Mouse (Mus musculus) hindlimb bud, embryonic 11.5 days (tissue): ENCODE measurements at regions not wholly inside any gene's neighbourhood (a gene's known extent, or its start where the extent isn't known, plus 50 kb on each side); places are given as distances from the start of the nearest gene placed in this dataset.
"Not testable (repeated sequence)": the region's sequence is repeated elsewhere in the genome, so short reads cannot be mapped to it uniquely, and the experiment has no call there.

ENCODE experiments used
- DNase-seq: peaks from one replicate; pipeline ENCODE4 v3.0.0-alpha.2; 2012; ENCODE audit warnings: low read depth, low spot score; ENCODE audit errors: extremely low spot score

DNA sequence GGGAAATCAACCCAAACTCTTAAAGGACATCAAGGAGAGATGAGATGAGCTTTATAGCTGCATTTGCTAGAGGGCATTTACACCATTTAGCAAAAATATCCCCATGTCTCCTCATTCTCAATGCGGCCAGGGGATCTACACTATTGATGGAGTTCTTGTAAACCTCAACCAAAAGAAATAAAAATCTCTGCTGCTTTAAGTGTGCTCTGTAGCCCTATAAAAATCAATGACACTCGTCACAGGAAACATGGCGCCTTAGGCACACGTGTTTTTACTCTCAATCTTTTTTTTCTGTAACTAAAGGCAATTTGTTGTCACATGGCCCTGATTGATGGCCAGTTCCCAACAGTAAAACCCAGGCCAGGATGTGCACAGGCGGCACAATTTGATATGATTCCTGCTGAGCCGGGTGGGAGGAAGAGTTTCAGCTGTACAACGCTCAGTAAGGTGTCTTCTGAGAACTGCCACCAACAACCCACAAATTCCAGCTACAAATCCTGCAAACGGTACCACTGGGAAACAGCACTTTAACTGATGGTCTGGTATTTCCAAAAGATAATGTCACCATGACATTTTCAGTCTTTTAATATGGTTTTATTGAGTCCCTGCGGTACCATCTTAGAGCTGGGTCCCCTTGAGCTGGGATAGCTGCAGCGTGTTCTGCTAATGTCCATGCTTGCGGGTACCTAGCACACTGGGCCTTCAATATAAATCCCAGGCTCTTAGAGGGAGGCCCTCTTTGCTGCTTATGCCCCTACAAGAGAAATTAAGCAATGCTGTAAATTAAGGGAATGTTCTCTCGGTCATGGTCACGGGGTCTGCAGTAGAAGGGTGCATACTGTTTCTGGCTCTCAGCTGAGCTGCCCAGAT lies 78.8 kb downstream of the Tpbg start:
- DNase-seq = no peak

DNA sequence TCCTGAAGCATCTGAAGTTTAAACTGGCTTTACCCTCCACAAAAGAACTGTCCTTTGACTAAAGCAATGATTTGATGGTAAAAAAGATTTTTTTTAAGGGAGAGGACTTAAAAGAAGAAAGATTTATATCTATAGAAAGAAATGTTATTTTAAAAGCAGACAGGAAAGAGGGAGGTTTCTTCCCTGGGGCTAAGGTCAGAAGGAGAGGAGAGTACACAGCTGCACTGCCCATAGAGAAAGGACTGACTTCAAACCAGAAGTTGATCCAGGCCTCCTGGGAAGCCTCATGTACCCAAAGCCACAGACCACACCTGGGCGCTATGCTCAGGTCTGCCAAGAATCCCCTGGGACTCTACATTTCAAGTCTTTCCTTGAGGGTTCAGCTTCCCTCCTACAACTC lies 83.1 kb downstream of the Tpbg start:
- no peak for DNase-seq

DNA sequence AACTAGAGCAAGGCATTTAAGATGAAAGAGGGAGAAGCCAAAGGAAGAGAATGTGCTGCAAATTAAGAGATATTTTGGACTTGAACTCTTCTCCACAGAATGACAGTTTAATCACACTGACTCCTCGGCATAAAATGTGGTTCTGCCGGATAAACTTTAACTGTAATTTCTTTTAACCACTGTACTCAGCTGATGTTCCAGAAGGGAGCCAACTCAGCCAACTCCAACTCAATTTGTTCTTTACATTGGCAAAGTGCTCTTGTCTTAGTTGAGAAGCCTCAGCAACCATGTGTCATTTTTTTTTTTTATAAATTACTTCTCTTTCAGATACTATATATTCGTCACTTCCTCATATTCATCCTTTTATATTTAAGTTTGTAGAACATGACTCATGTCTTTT lies 90.0 kb downstream of the Tpbg start:
- no peak for DNase-seq

DNA sequence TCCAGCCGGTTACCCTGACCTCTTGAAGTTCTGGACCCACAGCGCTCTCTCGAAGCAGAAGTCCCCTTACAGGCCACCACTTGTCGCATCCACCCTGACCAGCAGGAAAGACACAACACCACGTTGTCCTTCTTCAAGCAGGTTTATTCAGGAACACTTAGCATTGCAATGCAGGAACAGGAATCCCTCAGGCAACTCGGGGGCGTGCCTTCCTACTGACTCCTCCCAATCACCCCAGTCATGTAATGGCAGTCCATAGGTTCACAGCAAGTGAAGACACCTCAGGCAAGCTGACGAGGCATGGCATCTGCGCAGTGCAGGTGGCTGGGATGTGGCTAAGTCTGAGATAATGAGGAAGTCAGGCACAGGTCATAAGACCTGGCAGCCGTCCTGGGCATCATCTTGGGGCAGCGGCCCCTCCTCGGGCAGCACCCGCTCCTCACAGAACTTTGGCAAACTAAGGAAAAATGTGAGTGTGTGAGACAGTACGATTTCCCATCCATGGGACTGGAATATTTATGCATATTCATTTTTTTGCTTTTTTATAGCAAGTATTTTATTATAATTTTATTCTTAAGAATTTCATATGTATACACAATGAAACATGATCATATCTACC lies 101.0 kb downstream of the Tpbg start:
- DNase-seq = not testable (repeated sequence)

DNA sequence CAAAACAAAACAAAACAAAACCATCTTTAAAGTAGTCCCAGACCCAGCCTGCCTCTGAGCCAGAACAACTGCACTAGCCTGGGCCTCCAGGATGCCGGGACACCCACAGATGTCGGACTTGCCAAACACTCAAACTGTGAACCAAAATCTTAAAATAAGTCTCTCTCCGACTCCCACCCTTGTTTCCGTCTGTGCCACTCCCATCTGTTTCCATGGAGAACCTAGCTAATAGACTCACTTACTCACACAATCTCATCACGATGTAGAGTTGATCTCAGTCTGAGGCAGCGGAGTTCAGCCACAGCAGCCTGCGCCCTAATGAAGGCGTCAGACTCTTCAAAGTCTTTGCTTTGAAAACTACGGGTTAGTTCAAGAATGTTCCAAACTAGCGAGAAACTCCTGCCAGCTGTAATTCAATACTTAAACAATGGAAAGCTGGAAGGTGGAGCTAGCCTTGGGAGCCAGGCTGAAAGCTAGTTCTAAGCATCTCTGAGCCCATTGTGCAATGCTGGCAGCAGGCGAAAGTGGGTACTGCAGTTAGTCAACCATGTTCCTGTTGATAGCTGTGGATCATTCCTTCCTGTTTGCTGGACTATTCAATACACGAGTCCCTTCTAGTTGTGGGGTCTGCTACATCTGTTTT lies 106.4 kb downstream of the Tpbg start:
- no peak for DNase-seq

DNA sequence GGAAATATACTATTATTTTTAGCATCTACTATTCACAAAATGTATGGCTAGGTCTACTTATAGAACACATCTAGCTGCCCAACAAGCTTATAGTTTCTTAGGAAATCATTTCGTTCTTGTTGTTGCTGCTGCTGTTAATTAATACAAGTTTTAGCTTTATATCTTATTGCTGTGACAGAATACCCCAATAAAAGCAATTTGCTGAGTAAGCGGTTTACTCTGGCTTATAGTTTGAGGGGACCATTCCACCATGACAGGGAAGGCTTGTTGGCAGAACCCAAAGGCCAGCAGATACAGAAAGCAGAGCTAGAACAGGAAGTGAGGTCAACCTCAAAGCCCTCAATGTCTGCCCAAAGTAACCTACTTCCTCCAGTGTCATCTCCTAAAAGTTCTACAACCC lies 109.6 kb downstream of the Tpbg start:
- DNase-seq = no peak

DNA sequence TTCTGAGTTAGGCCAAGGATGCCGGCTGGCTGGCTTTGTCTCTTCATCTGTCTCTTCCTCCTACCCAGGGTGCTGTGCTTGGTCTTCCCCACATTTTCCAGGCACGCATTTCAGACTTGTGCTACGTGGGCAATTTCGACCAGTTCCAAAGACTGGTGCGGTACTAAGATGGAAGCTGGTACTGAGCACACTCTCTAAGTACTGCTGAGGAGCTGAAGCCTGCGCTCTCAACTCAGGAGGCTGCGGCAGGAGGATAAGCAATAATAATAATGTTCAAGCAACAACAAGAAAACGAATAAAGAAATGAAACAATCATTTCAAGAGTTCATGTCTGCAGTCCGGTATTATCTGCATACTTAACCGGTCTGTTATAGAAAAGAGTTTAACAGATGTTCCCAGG lies 127.9 kb downstream of the Tpbg start:
- no peak for DNase-seq

DNA sequence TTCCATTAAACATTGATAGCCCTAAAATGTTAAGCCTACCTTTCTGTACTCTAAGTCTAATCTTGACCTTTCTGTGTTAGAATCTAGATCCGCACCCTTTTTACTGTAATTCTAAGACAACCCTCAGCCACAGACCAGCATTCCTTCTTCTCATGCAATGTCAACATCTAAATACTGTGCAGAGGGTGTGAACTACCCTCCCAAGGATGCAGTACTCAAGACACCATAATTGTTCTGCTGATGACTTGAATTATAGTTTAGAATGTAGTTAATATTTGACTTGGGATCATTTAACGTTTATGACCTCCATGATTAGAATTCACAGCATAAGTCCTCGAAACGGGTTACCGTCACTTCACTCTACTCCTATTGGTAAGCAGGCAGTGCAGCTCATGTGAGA lies 139.2 kb downstream of the Tpbg start:
- no peak for DNase-seq

DNA sequence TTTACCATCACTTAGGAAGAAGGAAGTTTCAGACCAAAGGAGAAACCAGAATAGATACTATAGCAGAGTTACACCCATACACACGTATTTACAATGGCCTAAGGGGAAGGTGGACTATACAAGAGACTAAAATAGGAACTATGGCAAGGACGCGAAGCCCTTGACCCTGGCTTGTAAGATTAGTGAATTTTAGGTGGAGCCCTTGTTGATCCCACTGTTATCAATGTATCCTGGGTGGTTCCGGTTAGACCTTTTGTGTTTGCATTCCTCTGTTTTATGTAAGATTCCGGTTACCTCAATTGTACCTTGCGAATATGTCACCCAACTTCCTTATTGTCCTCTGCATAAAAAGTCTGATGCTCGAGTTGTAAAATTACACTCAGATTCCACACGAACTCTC lies 141.3 kb downstream of the Tpbg start:
- DNase-seq = not testable (repeated sequence)

DNA sequence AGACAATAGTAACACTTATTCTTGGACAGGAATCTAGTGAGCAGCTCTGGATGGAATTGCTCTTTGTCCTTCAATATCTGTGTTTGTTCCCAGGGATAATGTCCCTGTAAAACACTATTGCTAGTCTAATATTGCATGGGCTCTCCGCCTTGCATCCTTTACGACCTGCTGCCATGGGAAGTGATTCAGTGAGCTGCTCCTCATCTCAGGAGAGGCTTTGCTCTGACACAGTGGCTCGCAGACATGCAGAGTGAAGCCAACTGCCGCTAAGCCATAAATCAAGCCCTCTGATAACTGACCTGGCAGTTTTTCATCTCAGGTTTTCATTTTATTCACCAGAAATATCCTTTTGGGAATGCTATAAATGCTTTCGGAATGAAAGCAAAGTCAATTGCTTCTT lies 143.5 kb downstream of the Tpbg start:
- DNase-seq = no peak

DNA sequence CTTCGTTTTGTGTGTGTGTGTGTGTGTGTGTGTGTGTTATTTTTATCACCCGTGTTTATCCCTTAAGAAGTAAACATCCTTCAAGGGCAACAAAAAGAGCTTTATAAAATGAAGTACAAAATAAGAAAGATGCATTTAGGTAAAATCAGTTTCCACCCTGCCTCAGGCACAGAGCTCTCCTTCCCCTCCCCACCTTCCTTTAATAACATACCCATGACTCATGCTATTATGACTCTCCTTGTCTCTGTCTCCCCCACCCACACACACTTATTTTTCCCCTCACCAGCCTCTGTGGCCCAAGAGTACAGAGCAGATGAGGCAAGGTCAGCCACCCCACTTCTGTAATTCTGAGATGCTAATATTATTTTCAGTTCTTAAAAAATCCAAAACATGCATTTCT lies 144.0 kb downstream of the Tpbg start:
- no peak for DNase-seq

DNA sequence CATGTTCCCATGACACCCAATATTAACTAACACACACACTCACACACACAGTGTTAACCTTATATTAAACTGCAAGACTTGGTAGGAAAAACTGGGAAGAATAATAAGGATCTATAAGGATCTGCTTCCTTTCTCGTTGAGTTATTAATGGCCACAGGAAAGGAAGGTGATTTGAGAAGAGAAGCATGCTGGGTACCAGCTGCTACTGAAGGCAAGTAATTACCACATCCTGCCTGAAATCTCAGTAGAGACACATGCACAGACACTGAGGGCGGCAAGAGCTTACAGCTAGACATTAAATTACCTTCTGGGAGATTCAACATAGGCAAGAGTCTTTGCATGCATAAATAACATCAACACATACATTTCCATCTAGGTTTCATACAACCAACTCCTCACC lies 160.8 kb downstream of the Tpbg start:
- DNase-seq = no peak

DNA sequence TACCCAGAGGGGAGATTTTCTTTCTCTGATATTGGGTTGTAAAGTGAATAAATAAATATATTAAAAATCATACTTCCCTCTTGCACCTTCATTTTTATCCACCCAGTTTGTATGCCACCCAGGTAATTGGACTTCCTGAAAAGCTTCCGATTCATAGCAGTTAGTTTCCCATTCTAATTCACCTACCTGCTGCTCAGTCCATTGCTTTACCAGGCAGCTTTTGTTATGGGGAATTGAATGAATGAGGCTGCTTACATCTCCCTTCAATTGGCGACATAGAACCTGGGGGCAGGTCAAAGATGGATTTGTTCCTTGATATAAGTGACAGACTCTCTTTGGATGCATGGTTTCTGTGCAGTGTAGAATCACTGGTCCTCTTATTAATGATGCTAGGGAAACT lies 169.5 kb downstream of the Tpbg start:
- no peak for DNase-seq

DNA sequence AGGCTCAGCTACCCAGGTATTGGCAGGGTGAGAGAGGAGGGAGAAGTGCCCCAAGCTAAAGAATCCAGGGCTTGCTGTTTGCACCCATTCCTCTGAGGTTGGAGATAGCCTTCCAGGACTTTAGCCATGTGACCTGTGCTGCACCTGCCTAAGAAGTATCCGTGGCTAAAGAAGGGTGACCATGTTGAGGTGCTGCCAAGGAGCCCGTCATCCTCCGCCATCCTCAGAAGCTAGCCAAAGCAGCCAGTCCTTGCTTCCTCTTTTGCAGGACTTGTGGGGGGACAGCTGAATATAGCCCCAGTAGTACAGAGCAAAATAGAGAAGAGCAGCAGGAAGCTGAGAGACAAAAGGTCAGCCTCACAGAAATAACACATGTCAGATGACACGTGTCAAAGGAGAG lies 173.7 kb downstream of the Tpbg start:
- DNase-seq = no peak

DNA sequence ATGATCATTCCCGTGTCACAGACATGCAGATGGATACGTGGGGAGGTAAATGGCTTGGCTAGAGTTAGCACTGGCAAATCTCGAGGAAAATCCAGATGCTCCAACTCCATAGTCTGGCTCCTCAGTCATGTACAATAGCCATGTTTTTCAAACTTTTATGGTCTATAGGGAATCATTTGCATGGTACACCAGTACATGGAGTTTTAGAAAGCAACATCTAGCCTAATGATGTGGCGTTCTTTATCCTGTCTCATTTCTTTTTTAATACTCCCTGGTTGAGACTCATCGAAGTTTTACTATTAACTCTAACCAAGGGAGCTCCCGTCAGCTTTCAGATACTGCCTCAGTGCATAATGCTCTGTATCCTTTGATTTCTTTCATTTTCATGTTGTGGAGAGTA lies 178.0 kb downstream of the Tpbg start:
- no peak for DNase-seq

DNA sequence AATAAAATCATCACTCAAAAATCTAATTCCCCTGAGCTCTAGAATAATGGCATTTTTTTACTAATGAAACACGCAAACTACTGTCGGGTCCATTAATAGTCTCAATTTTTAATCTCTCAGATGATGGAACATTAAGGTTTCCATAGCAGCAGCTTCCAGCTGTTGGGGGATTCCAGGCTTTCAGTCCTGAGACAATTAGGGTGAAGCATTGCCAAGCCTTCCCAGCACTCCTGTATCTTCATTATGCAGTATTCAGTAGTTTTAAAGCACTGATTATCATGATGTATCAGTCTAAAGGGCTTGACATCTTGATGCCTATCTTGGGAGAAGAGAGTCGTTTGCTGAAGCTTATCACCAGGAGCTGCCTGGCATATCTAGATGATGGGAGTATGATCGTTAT lies 178.6 kb downstream of the Tpbg start:
- DNase-seq = no peak

DNA sequence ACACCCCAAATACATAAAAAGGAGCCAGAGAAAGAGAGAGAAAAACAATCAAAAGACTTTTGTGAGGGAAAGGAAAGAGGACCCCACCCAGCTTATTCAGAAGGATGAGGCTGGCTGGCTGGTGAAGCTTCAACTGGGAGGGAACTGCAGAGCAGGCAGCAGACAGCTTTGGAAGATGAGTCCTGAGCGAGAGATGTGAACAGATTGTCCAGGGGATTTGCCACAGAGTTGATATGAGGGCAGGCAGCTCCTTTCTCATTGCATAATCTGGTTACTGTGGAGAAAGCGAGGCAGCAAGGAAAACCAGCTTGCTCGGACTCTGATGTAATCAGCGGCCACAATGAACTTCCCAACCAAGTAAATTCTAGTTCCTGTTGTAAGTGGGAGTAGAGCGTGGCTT lies 188.6 kb downstream of the Tpbg start:
- no peak for DNase-seq

DNA sequence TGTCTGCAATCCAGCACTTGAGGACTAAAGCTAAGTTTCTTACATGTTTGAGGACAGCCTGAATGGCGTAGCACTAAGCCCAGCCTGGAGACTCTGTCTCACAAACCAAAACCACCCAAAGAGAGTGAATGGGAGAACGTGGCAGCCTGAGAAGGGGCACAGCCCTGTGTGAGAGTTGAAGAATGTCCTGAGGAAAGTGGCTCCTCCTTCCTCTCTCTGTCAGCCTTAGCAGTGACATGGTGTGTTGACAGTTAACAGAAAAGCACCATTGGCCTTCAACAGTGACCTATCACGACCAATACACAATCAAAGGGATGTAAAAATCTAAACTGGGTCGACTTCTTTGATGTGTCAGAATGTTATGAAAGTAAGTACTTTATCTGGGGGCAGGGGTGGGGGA lies 201.9 kb downstream of the Tpbg start:
- no peak for DNase-seq

DNA sequence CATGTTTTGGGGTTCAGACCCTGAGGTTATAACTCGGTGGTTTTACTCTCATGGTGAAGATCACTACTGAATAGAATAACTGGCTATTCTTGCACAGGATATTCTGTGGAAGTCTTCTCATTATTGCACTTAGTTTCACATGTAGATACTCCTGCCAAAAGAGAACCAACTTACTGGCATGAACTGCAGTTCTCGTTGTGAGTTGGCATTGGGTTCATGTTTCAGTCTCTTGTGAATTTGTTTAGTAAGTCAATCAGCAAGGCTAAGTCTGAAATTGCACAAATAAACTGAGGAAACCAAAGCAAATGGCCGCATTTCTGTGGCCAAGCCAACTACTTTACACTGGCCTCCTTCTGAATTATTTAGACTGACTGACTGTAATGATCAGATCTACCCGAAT lies 215.9 kb downstream of the Tpbg start:
- no peak for DNase-seq

DNA sequence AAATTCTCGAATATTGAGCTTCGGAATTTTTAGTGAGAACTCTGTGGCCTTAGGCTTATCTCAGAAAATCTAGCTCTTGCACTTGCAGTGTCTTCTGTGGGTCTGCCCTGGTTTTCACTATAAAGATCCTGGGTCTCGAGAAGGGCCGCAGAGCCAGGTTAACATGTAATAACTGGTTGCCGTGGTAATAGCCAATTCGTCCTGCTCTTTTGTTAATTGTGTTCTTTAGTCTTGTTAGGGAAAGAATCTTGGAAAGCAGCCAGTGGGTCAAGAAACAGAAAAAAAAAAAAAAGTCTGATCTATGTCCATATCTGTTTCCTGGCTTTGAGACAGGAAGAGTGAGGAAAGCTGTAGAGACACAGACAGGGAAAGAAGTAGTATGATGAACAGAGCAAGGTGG lies 217.9 kb downstream of the Tpbg start:
- DNase-seq = no peak

DNA sequence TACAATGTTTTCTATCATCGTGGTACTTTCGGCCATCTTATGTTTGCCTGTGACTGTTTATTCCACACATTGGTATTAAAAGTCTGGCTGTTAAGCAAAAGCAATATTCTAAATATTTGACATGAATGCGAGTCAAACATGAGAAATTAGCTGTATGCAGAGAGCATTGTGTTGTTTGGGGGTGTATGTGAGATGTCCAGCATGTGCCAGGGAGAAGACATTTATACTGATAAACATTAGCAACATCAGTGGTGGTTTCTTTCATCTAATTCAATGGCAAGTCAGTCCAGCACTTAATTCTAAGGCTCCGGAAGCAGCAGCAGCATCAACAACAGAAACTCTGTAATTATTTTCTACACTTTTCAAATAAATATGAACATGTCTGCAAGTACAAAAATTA lies 219.1 kb downstream of the Tpbg start:
- DNase-seq = no peak

DNA sequence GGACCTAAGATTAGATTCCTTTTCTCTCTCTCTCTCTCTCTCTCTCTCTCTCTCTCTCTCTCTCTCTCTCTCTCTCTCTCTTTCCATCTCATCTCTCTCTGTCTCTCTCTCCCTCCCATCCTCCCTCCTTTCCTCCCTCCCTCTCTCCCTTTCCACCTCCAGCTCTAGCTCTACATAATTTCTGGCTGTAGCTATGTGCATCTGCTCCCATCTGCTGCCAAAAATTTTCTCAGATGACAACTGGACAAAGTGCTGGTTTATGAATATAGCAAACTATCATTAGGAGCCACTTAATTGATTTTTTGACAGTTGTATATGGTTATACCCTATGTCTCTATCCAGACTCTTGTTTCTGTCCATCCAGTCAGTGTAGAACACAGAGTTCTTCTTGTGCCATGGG lies 237.1 kb downstream of the Tpbg start:
- no peak for DNase-seq
